Mouse (Mus musculus) bone marrow, adult 2 months (tissue): ENCODE measurements around the gene Cetn2. TPM values are rescaled to one million over a fixed set of nuclear protein-coding genes. Genes with fewer than 3 reads are reported as not detected.

Experiments
- H3K27ac ChIP-seq: fragments of 200-500 bp; 2 replicates; pipeline ENCODE4 v1.5.1; 2012; ENCODE audit warnings: low read depth, mild to moderate bottlenecking, control low read depth, inconsistent platforms, low read length; ENCODE audit not compliant: control insufficient read depth, poor library complexity, insufficient read depth
- H3K4me1 ChIP-seq: fragments of 200-500 bp; 2 replicates; pipeline ENCODE4 v1.6.1; 2011; ENCODE audit warnings: low read length; ENCODE audit not compliant: control insufficient read depth, insufficient read depth
- H3K4me3 ChIP-seq: fragments of 200-500 bp; replicated peaks from 2 replicates; pipeline ENCODE3; 2011; ENCODE audit warnings: mild to moderate bottlenecking, low read depth, low read length, control low read depth; ENCODE audit not compliant: control insufficient read depth
- CTCF ChIP-seq: fragments of 200-500 bp; IDR thresholded peaks from 2 replicates; pipeline ENCODE4 v1.5.1; 2011; ENCODE audit warnings: low read length, control low read depth; ENCODE audit not compliant: control insufficient read depth, insufficient read depth
- POLR2A ChIP-seq: fragments of 200-500 bp; IDR thresholded peaks from 2 replicates; pipeline ENCODE4 v1.6.1; 2011; ENCODE audit warnings: low read depth, mild to moderate bottlenecking, control low read depth, low read length, borderline replicate concordance; ENCODE audit not compliant: control insufficient read depth
- WGBS: fragments of 180-500 bp; shearing (Covaris S2); methylation state at CpG from one replicate; pipeline ENCODE4 v1.1.7; 2018; 5-methylcytosine and 5-hydroxymethylcytosine counted together
- polyA plus RNA-seq: library from polyadenylated mRNA; stranded (reverse); fragments of >200 nt; gene quantifications from 2 replicates; pipeline ENCODE4 v1.2.4, GENCODE M21; 2011; ENCODE audit warnings: low replicate concordance; ENCODE audit not compliant: missing spikeins, insufficient read depth, insufficient read length

The Cetn2 gene
- polyA plus RNA-seq, 1 experiment: 14.3 TPM

DNA sequence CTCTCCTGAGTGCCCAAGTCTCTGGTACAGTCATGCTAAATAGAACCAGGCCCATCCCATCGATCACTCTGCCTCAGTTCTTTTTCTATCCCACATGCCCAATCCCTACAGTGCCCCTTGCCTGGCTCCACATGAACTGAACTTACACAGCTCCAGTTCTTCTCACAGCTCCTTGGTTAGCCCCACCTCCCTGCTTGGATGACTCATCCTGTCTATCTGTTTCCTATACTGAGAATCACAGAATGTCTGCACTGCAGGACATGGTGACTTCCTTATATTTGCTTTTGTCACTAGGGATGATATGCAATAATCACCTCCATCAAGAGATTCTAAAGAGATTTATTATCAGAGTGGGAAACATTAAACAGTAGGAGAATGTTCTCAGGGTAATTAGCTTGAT lies 6.6 kb downstream of the Cetn2 start:
- Histone ChIP-seq H3K4me1 (no peaks in the 10 kb centered on the region), H3K4me3 (no peak overlapping the region), H3K27ac (no peak overlapping the region)
- TF ChIP-seq POLR2A: no peak
- no peak for TF ChIP-seq CTCF
- 60% methylated on average over 1 of the region's 1 CpGs for WGBS

DNA sequence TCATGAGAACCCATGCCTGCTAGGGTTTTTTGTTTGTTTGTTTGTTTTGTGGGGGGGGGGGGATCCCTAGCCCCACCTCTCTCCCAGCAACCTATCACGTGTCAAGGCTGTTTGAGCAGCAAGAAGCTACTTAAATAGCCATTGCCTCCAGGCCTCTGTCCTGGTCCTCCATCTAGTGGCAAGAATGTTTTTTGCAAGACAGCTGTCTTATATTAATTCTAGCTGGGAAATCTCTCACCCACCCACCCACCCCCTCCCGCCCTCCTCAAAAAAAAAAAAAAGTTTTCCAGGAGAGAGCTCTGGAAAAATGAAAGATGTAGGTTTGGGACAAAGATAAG lies 9.8 kb downstream of the Cetn2 start:
- Histone ChIP-seq H3K27ac (no peak overlapping the region), H3K4me3 (no peak overlapping the region), H3K4me1 (no peaks in the 10 kb centered on the region)
- TF ChIP-seq POLR2A: no peak
- no peak for TF ChIP-seq CTCF
- 33% methylated on average over 2 of the region's 2 CpGs for WGBS

DNA sequence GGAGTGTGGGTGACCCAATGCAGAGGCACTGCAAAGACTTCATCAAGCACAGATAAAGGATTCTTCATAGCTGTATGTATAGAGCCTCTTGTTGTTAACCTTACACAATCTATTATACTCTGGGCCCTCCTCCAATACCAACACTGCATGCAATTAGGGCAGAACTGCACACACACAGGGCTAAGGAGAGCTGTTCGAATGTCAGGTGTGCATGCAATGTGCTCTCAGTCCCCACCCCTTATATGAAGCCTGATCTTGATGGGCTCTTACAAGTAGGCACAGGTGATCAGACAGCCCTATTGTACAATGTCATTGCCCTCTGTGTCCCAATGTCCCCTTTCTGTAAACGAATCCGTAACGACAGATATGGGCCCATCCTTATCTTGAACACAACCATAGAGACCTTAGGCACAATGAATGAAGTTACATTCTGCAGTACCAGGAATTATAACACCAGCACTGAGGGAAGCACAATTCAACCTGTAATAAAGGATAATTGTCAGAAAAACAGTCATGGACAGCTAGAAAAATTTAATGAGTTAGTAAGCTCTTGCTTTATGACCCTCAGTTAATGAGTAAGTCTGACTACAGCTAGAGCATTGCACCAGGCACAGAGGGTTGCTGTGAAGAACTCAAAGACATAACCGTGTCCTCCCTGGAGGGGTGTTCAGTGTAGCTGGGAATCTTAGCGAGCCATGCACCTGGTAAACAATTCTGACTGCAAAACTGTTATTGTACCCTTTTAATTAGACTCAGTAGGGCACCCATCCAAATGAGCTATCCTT lies 10.4 kb downstream of the Cetn2 start:
- WGBS: 70% methylated on average over 6 of the region's 6 CpGs
- TF ChIP-seq POLR2A (no peak), CTCF (no peak)

DNA sequence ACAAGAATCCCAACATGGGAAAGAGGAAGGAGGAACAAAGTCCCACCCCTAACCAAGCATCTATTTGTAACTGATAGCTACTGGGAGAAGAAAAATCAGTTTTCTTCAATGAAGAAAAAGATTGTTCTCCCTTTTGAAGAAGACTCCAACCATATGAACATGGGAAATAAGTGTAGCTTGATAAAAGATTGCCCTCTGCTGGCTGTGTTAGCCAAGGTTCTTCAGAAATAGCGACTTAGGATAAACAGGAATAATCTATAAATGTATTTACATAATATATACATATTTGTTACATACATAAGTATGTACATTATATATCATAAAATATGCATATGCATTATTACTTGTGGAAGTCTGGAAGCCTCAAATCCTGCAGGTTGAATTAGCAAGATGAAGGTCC lies 15.7 kb downstream of the Cetn2 start:
- WGBS: 28% methylated on average over 1 of the region's 1 CpGs

More for the DNA sequence above, 10.4 kb downstream of the Cetn2 start:
- Histone ChIP-seq H3K4me3 (no peak overlapping the region), H3K27ac (no peak overlapping the region), H3K4me1 (no peaks in the 10 kb centered on the region)

DNA sequence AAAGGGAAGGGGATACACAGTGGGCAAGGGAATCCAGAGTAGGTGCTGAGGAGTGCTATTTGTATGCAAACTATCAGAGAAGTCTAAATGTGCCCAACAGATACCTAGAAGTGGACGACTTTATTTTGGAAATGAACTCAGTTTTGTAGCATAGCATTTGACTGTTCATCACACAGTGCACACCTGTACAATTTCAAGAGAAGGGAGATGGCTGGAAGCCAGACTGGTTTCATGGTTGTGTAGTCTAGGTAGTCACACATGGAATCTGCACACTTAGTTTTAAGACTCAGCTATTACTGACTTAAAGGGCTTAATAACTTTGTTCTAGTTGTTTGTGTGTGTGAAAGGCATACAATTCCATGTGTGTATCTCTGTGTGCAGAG lies 22.2 kb downstream of the Cetn2 start:
- 70% methylated on average over 1 of the region's 1 CpGs for WGBS
- no peaks in the 10 kb centered on the region for H3K4me1 ChIP-seq
- no peak overlapping the region for H3K4me3 ChIP-seq
- no peak for TF ChIP-seq POLR2A
- TF ChIP-seq CTCF: no peak
- H3K27ac ChIP-seq: no peak overlapping the region

More for the DNA sequence above, 15.7 kb downstream of the Cetn2 start:
- no peak for TF ChIP-seq POLR2A
- no peak for TF ChIP-seq CTCF
- no peaks in the 10 kb centered on the region for H3K4me1 ChIP-seq
- H3K27ac ChIP-seq: no peak overlapping the region
- no peak overlapping the region for H3K4me3 ChIP-seq

DNA sequence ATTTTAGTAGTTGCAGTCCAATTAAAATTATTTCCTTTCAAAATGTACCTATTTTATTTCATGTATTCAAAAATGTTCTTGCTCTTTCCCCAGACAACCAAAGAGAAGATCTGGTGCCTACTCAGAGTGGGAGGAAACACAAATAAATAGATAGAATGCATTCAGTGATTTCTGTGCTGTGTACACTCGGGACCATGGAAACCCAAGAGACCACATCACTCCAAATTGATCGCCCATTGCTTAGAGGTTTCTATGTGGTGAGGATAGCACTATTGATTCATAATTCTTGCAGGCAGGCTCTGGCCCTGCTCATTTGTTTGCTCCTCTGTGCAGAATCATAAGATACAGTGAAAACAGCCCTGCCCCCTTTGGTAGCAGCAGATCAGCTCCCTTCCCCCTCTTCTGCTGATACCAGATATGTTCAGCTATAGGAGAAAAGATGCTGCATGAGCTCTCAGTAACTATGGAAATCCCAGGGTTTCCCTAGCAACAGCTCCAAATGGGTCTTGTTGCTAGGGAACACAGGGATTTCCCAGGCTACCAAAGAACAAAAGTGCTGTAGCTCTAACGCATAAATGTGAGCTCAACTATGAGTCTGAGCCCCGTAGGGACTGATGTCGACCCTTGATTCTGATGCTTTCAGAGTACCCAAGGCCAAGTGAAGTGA lies 22.7 kb downstream of the Cetn2 start:
- TF ChIP-seq POLR2A: no peak
- TF ChIP-seq CTCF: no peak
- Histone ChIP-seq H3K4me1 (no peaks in the 10 kb centered on the region), H3K27ac (no peak overlapping the region), H3K4me3 (no peak overlapping the region)
- WGBS: 73% methylated on average over 5 of the region's 5 CpGs

Other genes starting within 250 kb of the Cetn2 start
- gene Gabrq, start 93.2 kb downstream of the Cetn2 start, polyA plus RNA-seq: not detected in 2 replicates
- 4.9 and 8.6 TPM in 2 replicates for gene Nsdhl, start 146 bp upstream of the Cetn2 start, polyA plus RNA-seq
- gene Zfp185, start 68.9 kb upstream of the Cetn2 start, polyA plus RNA-seq: 0.42 TPM in 1 of 2 replicates, not detected in the other
- not detected in 2 replicates for gene Pnma5, start 118.7 kb upstream of the Cetn2 start, polyA plus RNA-seq
- gene Pnma3, start 146.4 kb upstream of the Cetn2 start, polyA plus RNA-seq: not detected in 2 replicates
- 2.2 and 10.0 TPM in 2 replicates for gene Xlr4a, start 164.1 kb upstream of the Cetn2 start, polyA plus RNA-seq
- 3.3 TPM in 1 of 2 replicates, not detected in the other for gene Xlr3a, start 178.7 kb upstream of the Cetn2 start, polyA plus RNA-seq
- gene Gm14685, start 198.6 kb upstream of the Cetn2 start, polyA plus RNA-seq: not detected in 2 replicates
- gene Xlr5b, start 230.4 kb upstream of the Cetn2 start, polyA plus RNA-seq: not detected in 2 replicates
- not detected in 2 replicates for gene DXBay18, start 231.0 kb upstream of the Cetn2 start, polyA plus RNA-seq